Mouse (Mus musculus): ENCODE results near the gene Ensa. TPM values are rescaled to one million over a fixed set of nuclear protein-coding genes. Genes with fewer than 3 reads are reported as not detected.
A peak's percentile ranks its signal among the peaks of the same experiment; 100 is the strongest.

Gene Ensa
- polyA plus RNA-seq, 1 experiment from 2014 or later: 95.1 TPM

DNA sequence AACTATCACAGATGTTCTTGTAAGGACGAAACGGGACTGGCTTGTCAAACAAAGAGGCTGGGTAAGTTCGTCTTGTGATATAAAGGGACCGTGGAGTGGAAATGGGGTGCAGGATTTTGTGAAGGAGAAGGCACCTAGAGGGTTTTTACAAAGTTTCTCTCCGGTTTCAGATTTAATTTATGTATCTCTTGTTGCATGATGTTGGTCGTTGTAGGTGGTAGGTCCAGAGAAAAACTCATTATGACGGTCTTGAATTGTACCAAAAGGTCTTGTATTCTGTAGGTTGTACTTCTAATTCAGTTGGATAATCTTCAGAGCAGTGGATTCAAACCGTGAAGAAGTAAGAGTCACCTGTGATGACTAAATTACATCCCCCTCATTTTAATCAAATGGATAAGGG, 35.2 kb downstream of the Ensa start:
- peaks cover 44% of the 10 kb centered on the region for H3K4me1 ChIP-seq (replicated peaks; ENCODE audit: control insufficient read depth, insufficient read depth, low read length)
- no peak for ATAC-seq (ENCODE audit: low FRiP score)

DNA sequence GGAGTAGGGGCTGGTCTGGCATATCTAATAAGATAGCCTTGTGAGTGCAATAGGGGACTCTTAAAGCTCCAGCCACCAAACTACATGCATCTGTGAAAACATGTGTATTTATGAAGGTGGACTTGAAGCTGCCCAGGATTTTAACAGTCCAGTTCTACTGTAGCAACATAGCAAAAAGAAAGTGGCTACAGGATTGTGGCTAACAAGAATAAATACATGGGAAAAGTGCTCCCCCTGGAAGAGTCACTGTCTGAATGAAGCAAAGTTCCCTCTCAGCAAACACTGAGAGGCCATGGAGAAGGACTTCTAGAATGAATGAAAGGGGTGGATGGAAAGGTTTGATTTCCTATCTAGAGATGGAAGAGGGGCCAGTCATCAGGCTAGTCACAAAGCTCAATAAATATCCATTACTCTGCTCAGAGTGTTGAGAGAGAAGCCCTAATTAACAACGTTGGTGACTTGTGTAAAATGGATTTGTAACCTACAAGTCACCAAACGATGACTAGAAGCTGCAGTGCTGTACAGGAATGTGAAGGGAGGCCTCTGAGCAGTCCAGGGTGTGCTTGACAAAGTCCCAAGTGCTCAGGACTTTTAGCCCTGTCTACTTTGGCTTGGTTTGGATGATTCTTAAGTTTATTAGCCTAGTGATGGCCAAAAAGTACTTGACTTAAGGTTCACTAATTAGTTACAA, 36.1 kb downstream of the Ensa start:
- peak overlapping the region; percentile 86 for H3K4me3 ChIP-seq (replicated peaks; ENCODE audit: low read length)
- H3K27me3 ChIP-seq (ENCODE audit: control insufficient read depth, insufficient read depth, low read length): no peaks in the 10 kb centered on the region
- DNase-seq (ENCODE audit: low spot score) (no peak), ATAC-seq (ENCODE audit: low FRiP score) (no peak)
- H3K36me3 ChIP-seq (replicated peaks; ENCODE audit: control insufficient read depth, insufficient read depth): peaks cover 54% of the 10 kb centered on the region
- H3K4me1 ChIP-seq (replicated peaks; ENCODE audit: control insufficient read depth, insufficient read depth, low read length): peaks cover 44% of the 10 kb centered on the region
- no peaks in the 10 kb centered on the region for H3K9me3 ChIP-seq (ENCODE audit: control insufficient read depth, low read length)
- 54% methylated on average over 2 of the region's 2 CpGs for WGBS
- peak overlapping the region; percentile 98 for H3K4me2 ChIP-seq (replicated peaks)
- peak overlapping the region; percentile 97 for H3K9ac ChIP-seq
- H3K27ac ChIP-seq: no peak overlapping the region

More for the DNA sequence above, 35.2 kb downstream of the Ensa start:
- Histone ChIP-seq H3K27me3 (ENCODE audit: control insufficient read depth, insufficient read depth, low read length) (no peaks in the 10 kb centered on the region), H3K36me3 (replicated peaks; ENCODE audit: control insufficient read depth, insufficient read depth) (peaks cover 48% of the 10 kb centered on the region), H3K4me2 (replicated peaks) (peak overlapping the region; percentile 98), H3K9me3 (ENCODE audit: control insufficient read depth, low read length) (no peaks in the 10 kb centered on the region), H3K9ac (peak overlapping the region; percentile 97), H3K4me3 (replicated peaks; ENCODE audit: low read length) (peak overlapping the region; percentile 86), H3K27ac (peak overlapping the region; percentile 95)
- DNase-seq (ENCODE audit: low spot score): peak; percentile 39
- 2% methylated on average over 8 of the region's 8 CpGs for WGBS

DNA sequence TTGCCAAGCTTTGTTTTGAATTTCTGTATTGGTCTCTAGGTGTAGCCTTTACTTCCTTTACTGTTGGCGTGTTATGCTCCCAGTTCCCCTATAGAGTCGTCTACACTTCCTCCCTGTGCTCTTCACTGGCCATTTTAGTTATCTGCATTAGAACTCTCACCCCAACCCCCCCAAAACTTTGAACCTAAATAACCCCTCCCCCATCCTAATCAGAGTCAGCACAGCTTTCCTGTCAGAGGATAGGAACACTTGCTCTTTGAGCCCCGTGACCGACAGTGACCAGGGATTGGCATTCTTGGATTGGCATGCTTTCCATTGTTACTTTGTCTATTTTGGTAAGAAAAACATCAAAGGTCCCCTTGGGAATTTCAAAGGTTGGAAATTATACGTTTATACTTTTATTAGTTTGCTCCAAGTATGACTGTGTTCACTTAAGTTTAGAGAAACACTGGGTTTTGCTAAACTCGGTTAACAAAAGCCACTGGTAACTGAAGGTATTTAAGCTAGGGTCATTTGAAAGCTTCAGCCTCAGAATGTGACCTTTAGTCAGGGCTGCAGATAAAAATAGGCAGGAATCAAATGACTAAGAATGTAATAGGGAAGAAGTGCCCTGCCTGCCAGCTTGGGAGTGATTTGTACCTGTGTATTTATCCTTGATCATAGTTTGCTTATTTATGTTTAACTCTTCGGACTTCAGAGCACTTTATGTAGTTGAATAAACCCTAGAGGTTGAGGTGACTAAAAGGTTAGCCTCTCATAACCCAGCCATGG, 37.3 kb downstream of the Ensa start:
- H3K27ac ChIP-seq: no peak overlapping the region
- peak overlapping the region; percentile 98 for H3K4me2 ChIP-seq (replicated peaks)
- ATAC-seq (ENCODE audit: low FRiP score): no peak
- no peak for DNase-seq (ENCODE audit: low spot score)
- peaks cover 54% of the 10 kb centered on the region for H3K36me3 ChIP-seq (replicated peaks; ENCODE audit: control insufficient read depth, insufficient read depth)
- no peaks in the 10 kb centered on the region for H3K9me3 ChIP-seq (ENCODE audit: control insufficient read depth, low read length)
- peaks cover 44% of the 10 kb centered on the region for H3K4me1 ChIP-seq (replicated peaks; ENCODE audit: control insufficient read depth, insufficient read depth, low read length)
- H3K27me3 ChIP-seq (ENCODE audit: control insufficient read depth, insufficient read depth, low read length): no peaks in the 10 kb centered on the region
- H3K4me3 ChIP-seq (replicated peaks; ENCODE audit: low read length): no peak overlapping the region
- 67% methylated on average over 7 of the region's 7 CpGs for WGBS
- no peak overlapping the region for H3K9ac ChIP-seq

DNA sequence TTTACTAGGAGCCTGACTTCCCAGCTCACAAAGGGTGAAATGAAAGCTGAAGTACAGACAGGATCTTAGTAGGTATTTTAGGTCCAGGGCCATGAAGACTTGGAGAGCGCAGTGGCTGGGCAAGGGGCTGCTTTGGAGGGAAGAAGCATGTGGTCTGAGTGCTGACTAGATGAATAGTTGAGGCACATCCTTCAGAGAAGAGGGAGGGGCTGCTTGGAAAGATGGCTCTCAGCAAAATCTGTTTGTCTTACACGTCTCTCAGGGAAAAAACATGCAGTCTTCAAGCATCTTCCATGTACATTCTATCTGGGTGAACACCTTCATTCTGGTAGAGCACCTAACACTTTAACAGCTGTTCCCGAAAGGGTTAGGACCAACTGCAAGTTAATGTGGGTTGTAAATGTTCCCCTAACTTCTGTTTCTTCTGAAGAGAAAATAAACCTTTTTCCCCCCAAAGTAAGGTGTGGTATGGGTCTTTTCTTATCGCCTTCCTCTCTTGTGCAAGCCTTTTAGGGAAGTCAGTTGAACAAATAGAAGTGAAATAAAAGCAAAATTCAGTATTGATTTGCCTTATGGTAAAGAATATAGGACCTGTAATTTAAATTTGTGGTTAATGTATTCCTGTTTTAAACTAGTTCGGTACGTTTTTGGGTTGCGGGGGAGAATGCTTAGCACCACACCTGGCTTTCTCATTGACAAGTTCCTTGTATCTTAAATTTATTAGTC, 38.1 kb downstream of the Ensa start:
- no peak overlapping the region for H3K27ac ChIP-seq
- peaks cover 47% of the 10 kb centered on the region for H3K4me1 ChIP-seq (replicated peaks; ENCODE audit: control insufficient read depth, insufficient read depth, low read length)
- H3K9me3 ChIP-seq (ENCODE audit: control insufficient read depth, low read length): no peaks in the 10 kb centered on the region
- H3K36me3 ChIP-seq (replicated peaks; ENCODE audit: control insufficient read depth, insufficient read depth): peaks cover 54% of the 10 kb centered on the region
- H3K9ac ChIP-seq: no peak overlapping the region
- no peak for DNase-seq (ENCODE audit: low spot score)
- H3K27me3 ChIP-seq (ENCODE audit: control insufficient read depth, insufficient read depth, low read length): no peaks in the 10 kb centered on the region
- 88% methylated on average over 7 of the region's 7 CpGs for WGBS
- H3K4me2 ChIP-seq (replicated peaks): peak overlapping the region; percentile 98
- no peak for ATAC-seq (ENCODE audit: low FRiP score)
- no peak overlapping the region for H3K4me3 ChIP-seq (replicated peaks; ENCODE audit: low read length)

DNA sequence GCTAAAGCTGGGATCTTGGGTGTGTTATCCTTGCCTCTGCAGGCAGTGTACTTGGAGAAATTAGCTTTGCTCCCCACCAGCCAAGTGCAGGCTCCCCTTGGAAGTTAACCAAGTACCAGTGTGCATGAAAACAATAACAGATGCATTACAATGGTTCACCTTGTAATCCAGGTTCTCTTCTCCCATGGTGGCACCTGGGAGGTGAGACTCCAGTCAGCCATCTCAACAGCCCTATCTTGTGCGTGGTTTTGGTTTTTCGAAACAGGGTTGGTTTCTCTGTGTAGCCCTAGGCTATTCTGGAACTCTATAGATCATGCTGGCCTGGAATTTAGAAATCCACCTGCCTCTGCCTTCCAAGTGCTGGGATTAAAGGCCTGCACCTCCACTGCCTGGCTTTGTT, 38.7 kb downstream of the Ensa start:
- Histone ChIP-seq H3K27me3 (ENCODE audit: control insufficient read depth, insufficient read depth, low read length) (no peaks in the 10 kb centered on the region), H3K4me2 (replicated peaks) (no peak overlapping the region), H3K9ac (no peak overlapping the region), H3K4me3 (replicated peaks; ENCODE audit: low read length) (no peak overlapping the region), H3K4me1 (replicated peaks; ENCODE audit: control insufficient read depth, insufficient read depth, low read length) (peaks cover 48% of the 10 kb centered on the region), H3K27ac (no peak overlapping the region), H3K36me3 (replicated peaks; ENCODE audit: control insufficient read depth, insufficient read depth) (peaks cover 54% of the 10 kb centered on the region), H3K9me3 (ENCODE audit: control insufficient read depth, low read length) (no peaks in the 10 kb centered on the region)
- WGBS: 83% methylated on average over 2 of the region's 2 CpGs
- no peak for ATAC-seq (ENCODE audit: low FRiP score)
- DNase-seq (ENCODE audit: low spot score): no peak

DNA sequence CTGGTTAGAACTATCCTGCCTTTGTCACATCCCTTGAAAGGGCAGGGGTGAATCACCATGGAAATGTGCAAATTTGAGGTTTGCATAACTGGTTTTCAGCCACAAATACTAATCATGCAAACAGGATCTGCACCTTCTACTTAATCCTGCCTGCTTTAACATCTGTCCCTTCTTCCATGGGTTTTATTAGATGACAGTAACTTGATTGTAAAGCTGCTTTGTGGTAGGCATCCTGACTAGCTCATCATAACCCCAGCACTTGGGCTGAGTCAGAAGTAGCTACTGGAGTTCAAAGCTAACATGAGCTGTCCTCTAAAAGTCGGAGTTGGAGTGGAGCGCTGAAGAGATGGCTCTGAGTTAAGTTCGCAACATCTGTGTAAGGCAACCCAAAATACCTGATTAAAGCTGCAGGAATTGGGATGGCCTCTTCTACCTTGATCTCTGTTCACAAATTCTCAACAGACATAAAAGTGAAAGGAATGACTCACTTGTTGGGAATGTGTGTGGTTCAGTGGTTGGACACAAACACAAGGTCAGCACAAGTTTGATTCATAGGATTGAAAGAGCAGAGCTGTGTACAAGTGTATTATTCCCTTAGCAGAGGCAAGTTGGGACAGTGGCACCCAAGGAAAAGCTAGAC, 39.3 kb downstream of the Ensa start:
- ATAC-seq (ENCODE audit: low FRiP score): no peak
- H3K4me2 ChIP-seq (replicated peaks): no peak overlapping the region
- peaks cover 48% of the 10 kb centered on the region for H3K4me1 ChIP-seq (replicated peaks; ENCODE audit: control insufficient read depth, insufficient read depth, low read length)
- no peaks in the 10 kb centered on the region for H3K27me3 ChIP-seq (ENCODE audit: control insufficient read depth, insufficient read depth, low read length)
- H3K4me3 ChIP-seq (replicated peaks; ENCODE audit: low read length): no peak overlapping the region
- H3K27ac ChIP-seq: no peak overlapping the region
- DNase-seq (ENCODE audit: low spot score): no peak
- no peaks in the 10 kb centered on the region for H3K9me3 ChIP-seq (ENCODE audit: control insufficient read depth, low read length)
- WGBS: 93% methylated on average over 3 of the region's 3 CpGs
- no peak overlapping the region for H3K9ac ChIP-seq
- H3K36me3 ChIP-seq (replicated peaks; ENCODE audit: control insufficient read depth, insufficient read depth): peaks cover 54% of the 10 kb centered on the region

DNA sequence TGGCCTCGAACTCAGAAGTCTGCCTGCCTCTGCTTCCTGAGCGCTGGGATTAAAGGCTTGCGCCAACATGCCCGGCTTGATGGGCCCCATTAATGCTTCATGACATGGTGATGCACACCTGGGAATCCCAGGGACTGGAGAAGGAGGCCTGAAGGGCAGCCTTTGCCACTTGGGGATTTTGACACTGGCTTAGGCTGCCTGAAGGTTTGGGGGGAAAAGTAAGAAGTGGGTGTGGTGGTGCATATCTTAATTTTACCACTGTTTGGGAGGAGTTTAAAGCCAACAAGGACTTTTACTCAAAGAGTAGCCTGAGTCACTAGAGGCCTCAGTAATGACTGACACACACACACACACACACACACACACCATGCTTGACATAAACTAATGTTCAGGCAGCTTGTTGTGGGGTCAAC, 40.2 kb downstream of the Ensa start:
- no peaks in the 10 kb centered on the region for H3K9me3 ChIP-seq (ENCODE audit: control insufficient read depth, low read length)
- 91% methylated on average over 4 of the region's 4 CpGs for WGBS
- ATAC-seq (ENCODE audit: low FRiP score): no peak
- H3K4me2 ChIP-seq (replicated peaks): no peak overlapping the region
- H3K36me3 ChIP-seq (replicated peaks; ENCODE audit: control insufficient read depth, insufficient read depth): peaks cover 59% of the 10 kb centered on the region
- peaks cover 48% of the 10 kb centered on the region for H3K4me1 ChIP-seq (replicated peaks; ENCODE audit: control insufficient read depth, insufficient read depth, low read length)
- H3K9ac ChIP-seq: no peak overlapping the region
- no peak overlapping the region for H3K4me3 ChIP-seq (replicated peaks; ENCODE audit: low read length)
- H3K27me3 ChIP-seq (ENCODE audit: control insufficient read depth, insufficient read depth, low read length): no peaks in the 10 kb centered on the region
- H3K27ac ChIP-seq: no peak overlapping the region
- DNase-seq (ENCODE audit: low spot score): no peak

DNA sequence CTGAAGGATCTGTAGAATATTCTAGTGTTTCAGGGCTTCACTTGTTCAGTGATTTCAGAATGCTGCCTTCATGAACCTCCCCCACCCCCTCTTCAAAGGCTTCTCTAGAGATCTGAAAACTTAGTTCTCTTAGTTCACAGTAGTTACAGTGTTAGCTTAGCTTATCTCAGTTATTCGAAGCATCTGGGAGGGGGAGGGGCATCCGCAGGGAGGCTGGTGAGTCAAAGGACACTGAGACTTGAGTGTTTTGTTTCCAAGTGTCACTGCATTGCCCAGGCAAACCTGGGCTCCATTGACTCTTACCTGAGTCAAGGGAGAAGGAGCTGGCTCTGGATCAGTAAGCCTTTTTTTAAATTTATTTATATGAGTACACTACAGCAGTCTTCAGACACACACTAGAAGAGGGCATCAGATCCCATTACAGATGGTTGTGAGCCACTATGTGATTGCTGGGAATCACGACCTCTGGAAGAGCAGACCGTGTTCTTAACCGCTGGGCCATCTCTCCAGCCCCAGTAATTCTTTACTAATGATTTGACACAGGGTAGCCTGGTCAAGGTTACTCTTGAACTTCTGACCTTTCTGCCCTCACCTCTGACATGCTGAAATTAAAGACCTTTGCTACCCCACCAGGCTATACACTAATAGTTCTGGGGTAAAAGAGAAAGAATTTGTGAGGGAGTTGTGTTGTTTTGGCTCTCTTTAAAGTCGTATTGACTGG, 41.5 kb downstream of the Ensa start:
- Histone ChIP-seq H3K27ac (no peak overlapping the region), H3K36me3 (replicated peaks; ENCODE audit: control insufficient read depth, insufficient read depth) (peaks cover 47% of the 10 kb centered on the region)

More for the DNA sequence above, 41.5 kb downstream of the Ensa start:
- Histone ChIP-seq H3K4me1 (replicated peaks; ENCODE audit: control insufficient read depth, insufficient read depth, low read length) (peaks cover 37% of the 10 kb centered on the region), H3K9me3 (ENCODE audit: control insufficient read depth, low read length) (no peaks in the 10 kb centered on the region), H3K9ac (no peak overlapping the region), H3K4me2 (replicated peaks) (no peak overlapping the region), H3K4me3 (replicated peaks; ENCODE audit: low read length) (no peak overlapping the region), H3K27me3 (ENCODE audit: control insufficient read depth, insufficient read depth, low read length) (no peaks in the 10 kb centered on the region)
- no peak for ATAC-seq (ENCODE audit: low FRiP score)
- DNase-seq (ENCODE audit: low spot score): no peak
- WGBS: 69% methylated on average over 6 of the region's 6 CpGs
